Mouse (Mus musculus) neural tube, embryonic 11.5 days (tissue): ENCODE measurements around the gene Klk12. TPM values are rescaled to one million over a fixed set of nuclear protein-coding genes. Genes with fewer than 3 reads are reported as not detected.

Source experiments
- ATAC-seq: fragments of 200-750 bp; cut with Nextera tagmentation; 2 replicates; pipeline ENCODE4 v1.8.0; 2017; ENCODE audit warnings: moderate number of reproducible peaks, mild to moderate bottlenecking, moderate TSS enrichment, moderate library complexity; ENCODE audit not compliant: insufficient read depth, low FRiP score, low TSS enrichment
- DNase-seq: peaks from one replicate; pipeline ENCODE4 v3.0.0-alpha.2; 2015; ENCODE audit warnings: low spot score
- H3K27ac ChIP-seq: fragments of 300-500 bp; sonication (generic); 2 replicates; pipeline ENCODE4 v1.5.1; 2014; ENCODE audit warnings: low read depth, mild to moderate bottlenecking, low read length
- H3K27me3 ChIP-seq: fragments of 300-500 bp; sonication (generic); 2 replicates; pipeline ENCODE4 v1.6.1; 2014; ENCODE audit warnings: mild to moderate bottlenecking, low read length, mixed read lengths; ENCODE audit not compliant: control insufficient read depth, insufficient read depth
- H3K36me3 ChIP-seq: fragments of 300-500 bp; sonication (generic); 2 replicates; pipeline ENCODE4 v1.6.1; 2014; ENCODE audit warnings: mild to moderate bottlenecking, low read length, moderate library complexity, mixed read lengths; ENCODE audit not compliant: control insufficient read depth, insufficient read depth
- H3K4me1 ChIP-seq: fragments of 300-500 bp; sonication (generic); 2 replicates; pipeline ENCODE4 v1.6.1; 2014; ENCODE audit warnings: low read length, mixed read lengths; ENCODE audit not compliant: control insufficient read depth, insufficient read depth
- H3K4me2 ChIP-seq: fragments of 300-500 bp; sonication (generic); 2 replicates; pipeline ENCODE4 v1.6.1; 2014; ENCODE audit warnings: low read depth, mild to moderate bottlenecking, moderate library complexity
- H3K4me3 ChIP-seq: fragments of 300-500 bp; sonication (generic); 2 replicates; pipeline ENCODE4 v1.5.1; 2014; ENCODE audit warnings: low read depth, low read length
- H3K9ac ChIP-seq: fragments of 300-500 bp; sonication (generic); 2 replicates; pipeline ENCODE4 v1.6.1; 2014; ENCODE audit warnings: mild to moderate bottlenecking, low read length
- H3K9me3 ChIP-seq: fragments of 300-500 bp; sonication (generic); 2 replicates; pipeline ENCODE4 v1.6.1; 2016; ENCODE audit warnings: low read length; ENCODE audit not compliant: control insufficient read depth
- WGBS: fragments of 180-500 bp; shearing (Covaris S2); extraction: QIAGEN DNeasy Blood & Tissue Kit; methylation state at CpG from one replicate; pipeline ENCODE4 v1.1.7; 2014; 5-methylcytosine and 5-hydroxymethylcytosine counted together
- polyA plus RNA-seq: library from polyadenylated mRNA; unstranded; fragments of >200 nt; fragmentation: Nextera tagmentation; extraction: Ambion mirVana; gene quantifications from 2 replicates; pipeline ENCODE4 v1.2.1, GENCODE M21; 2014

Klk12 gene
- polyA plus RNA-seq, 1 experiment from 2014 or later = not detected

DNA sequence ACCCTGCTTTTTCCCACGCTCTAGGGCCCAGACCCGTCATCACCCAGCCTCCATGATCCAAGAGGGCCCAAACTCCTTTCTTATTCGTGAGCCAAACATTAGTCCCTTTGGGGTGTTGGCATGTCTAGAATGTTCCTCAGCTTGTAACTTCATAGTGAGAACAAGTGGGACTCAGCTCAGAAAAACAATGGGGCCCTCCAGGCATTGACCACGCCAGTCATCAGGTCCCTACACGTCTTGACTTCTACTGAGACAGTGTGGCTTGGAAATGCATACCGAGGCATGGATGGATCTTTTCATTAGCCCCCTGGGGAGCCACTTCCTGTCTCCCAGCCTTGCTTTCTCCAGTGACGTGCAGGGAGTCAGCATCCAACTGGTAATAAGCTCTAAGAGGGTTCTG lies 31.2 kb downstream of the Klk12 start:
- Histone ChIP-seq H3K27me3 (peaks cover 14% of the 10 kb centered on the region), H3K4me2 (no peak overlapping the region), H3K4me1 (no peaks in the 10 kb centered on the region), H3K4me3 (no peak overlapping the region), H3K27ac (no peak overlapping the region), H3K36me3 (no peaks in the 10 kb centered on the region), H3K9me3 (no peaks in the 10 kb centered on the region), H3K9ac (no peak overlapping the region)
- ATAC-seq (no peak), DNase-seq (no peak)
- 67% methylated on average over 7 of the region's 7 CpGs for WGBS

DNA sequence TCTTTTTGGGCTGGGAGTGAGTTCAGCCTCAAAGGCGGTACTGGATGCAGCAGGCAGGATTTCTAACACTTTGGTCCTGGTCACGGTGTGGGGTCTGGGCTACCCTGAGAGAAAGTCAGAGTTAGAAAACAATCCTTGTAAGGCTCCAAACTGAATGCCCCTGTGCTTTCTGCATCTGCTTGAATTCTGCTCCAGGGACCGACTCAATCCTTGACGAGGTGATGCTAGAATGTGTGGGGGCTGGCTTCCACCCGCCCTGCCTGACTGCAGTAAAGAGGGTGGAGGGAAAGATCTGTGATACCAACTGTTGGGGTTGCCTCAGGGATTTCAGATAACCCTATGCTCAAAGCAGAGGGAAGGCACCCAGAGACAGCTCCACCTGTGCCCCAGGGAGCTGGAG lies 42.3 kb downstream of the Klk12 start, which contains the start of gene Klk7:
TSS of gene Klk7 (plus strand) at position 301 of the 400 bp plus-strand sequence.
- Histone ChIP-seq H3K36me3 (no peaks in the 10 kb centered on the region), H3K4me2 (no peak within 1 kb of the TSS), H3K9me3 (no peaks in the 10 kb centered on the region), H3K4me1 (no peaks in the 10 kb centered on the region), H3K27me3 (no peaks in the 10 kb centered on the region), H3K4me3 (no peak within 1 kb of the TSS), H3K9ac (no peak within 1 kb of the TSS), H3K27ac (no peak within 1 kb of the TSS)
- DNase-seq (no peak), ATAC-seq (no peak)
- 66% methylated on average over 5 of the region's 5 CpGs for WGBS

GRCm38 (mm10) chr7:43815211-43815610 lies 46.5 kb downstream of the Klk12 start:
- WGBS = 88% methylated on average over 7 of the region's 7 CpGs
- no peak overlapping the region for H3K9ac ChIP-seq
- H3K4me1 ChIP-seq = no peaks in the 10 kb centered on the region
- no peaks in the 10 kb centered on the region for H3K9me3 ChIP-seq
- H3K27me3 ChIP-seq = no peaks in the 10 kb centered on the region
- H3K4me2 ChIP-seq = no peak overlapping the region
- ATAC-seq (no peak), DNase-seq (no peak)
- no peak overlapping the region for H3K27ac ChIP-seq
- H3K36me3 ChIP-seq = no peaks in the 10 kb centered on the region
- no peak overlapping the region for H3K4me3 ChIP-seq

GRCm38 (mm10) chr7:43816746-43817145 lies 48.0 kb downstream of the Klk12 start:
- DNase-seq = no peak
- no peak overlapping the region for H3K4me3 ChIP-seq
- no peaks in the 10 kb centered on the region for H3K9me3 ChIP-seq
- H3K36me3 ChIP-seq = no peaks in the 10 kb centered on the region
- H3K4me1 ChIP-seq = no peaks in the 10 kb centered on the region
- H3K4me2 ChIP-seq = no peak overlapping the region
- H3K9ac ChIP-seq = no peak overlapping the region
- no peak overlapping the region for H3K27ac ChIP-seq
- H3K27me3 ChIP-seq = no peaks in the 10 kb centered on the region
- ATAC-seq = no peak

- DNase-seq = no peak
- Histone ChIP-seq H3K27ac (no peak overlapping the region), H3K9me3 (no peaks in the 10 kb centered on the region), H3K36me3 (no peaks in the 10 kb centered on the region), H3K4me3 (no peak overlapping the region), H3K4me1 (no peaks in the 10 kb centered on the region), H3K27me3 (no peaks in the 10 kb centered on the region), H3K9ac (no peak overlapping the region), H3K4me2 (no peak overlapping the region)
- ATAC-seq = no peak
- 90% methylated on average over 7 of the region's 7 CpGs for WGBS
Observed at GRCm38 (mm10) chr7:43821581-43821980, 52.9 kb downstream of the Klk12 start.

Other genes starting within 250 kb of the Klk12 start
- 1.2 and 1.3 TPM in 2 replicates for gene Cd33, start 224.5 kb upstream of the Klk12 start, polyA plus RNA-seq
- 7.7 and 8.9 TPM in 2 replicates for gene Zfp658, start 206.6 kb upstream of the Klk12 start, polyA plus RNA-seq
- 18.4 and 19.3 TPM in 2 replicates for gene Zfp719, start 189.3 kb upstream of the Klk12 start, polyA plus RNA-seq
- gene Zfp819, start 161.7 kb upstream of the Klk12 start, polyA plus RNA-seq = 0.25 and 0.64 TPM in 2 replicates
- gene Ceacam18, start 134.2 kb upstream of the Klk12 start, polyA plus RNA-seq = not detected in 2 replicates
- 0.34 TPM in 1 of 2 replicates, not detected in the other for gene Siglece, start 108.7 kb upstream of the Klk12 start, polyA plus RNA-seq
- 11.0 and 11.6 TPM in 2 replicates for gene Ctu1, start 96.9 kb upstream of the Klk12 start, polyA plus RNA-seq
- not detected in 2 replicates for gene Klk14, start 78.5 kb upstream of the Klk12 start, polyA plus RNA-seq
- 0.39 TPM in 1 of 2 replicates, not detected in the other for gene Klk13, start 56.3 kb upstream of the Klk12 start, polyA plus RNA-seq
- not detected in 2 replicates for gene Klk11, start 5.7 kb downstream of the Klk12 start, polyA plus RNA-seq
- not detected in 2 replicates for gene Klk10, start 12.1 kb downstream of the Klk12 start, polyA plus RNA-seq
- not detected in 2 replicates for gene Klk9, start 23.0 kb downstream of the Klk12 start, polyA plus RNA-seq
- gene Klk8, start 28.7 kb downstream of the Klk12 start, polyA plus RNA-seq = 8.6 and 9.4 TPM in 2 replicates
- gene Klk7, start 42.4 kb downstream of the Klk12 start, polyA plus RNA-seq = not detected in 2 replicates
- not detected in 2 replicates for gene Klk6, start 55.6 kb downstream of the Klk12 start, polyA plus RNA-seq
- gene Klk5, start 73.1 kb downstream of the Klk12 start, polyA plus RNA-seq = not detected in 2 replicates
- not detected in 2 replicates for gene Klk4, start 112.3 kb downstream of the Klk12 start, polyA plus RNA-seq
- gene Klk15, start 164.8 kb downstream of the Klk12 start, polyA plus RNA-seq = not detected in 2 replicates
- gene Klk1b8, start 181.8 kb downstream of the Klk12 start, polyA plus RNA-seq = not detected in 2 replicates
- gene Klk1b1, start 197.9 kb downstream of the Klk12 start, polyA plus RNA-seq = not detected in 2 replicates
- not detected in 2 replicates for gene Klk1b9, start 207.2 kb downstream of the Klk12 start, polyA plus RNA-seq
- not detected in 2 replicates for gene Klk1b11, start 227.0 kb downstream of the Klk12 start, polyA plus RNA-seq
- gene Klk1b26, start 243.3 kb downstream of the Klk12 start, polyA plus RNA-seq = not detected in 2 replicates